Mouse (Mus musculus) small intestine, adult 2 months (tissue): Measurements from ENCODE around the gene Tcaim. TPM values are rescaled to one million over a fixed set of nuclear protein-coding genes. Genes with fewer than 3 reads are reported as not detected.

Experiments used
- H3K27ac ChIP-seq: fragments of 200-500 bp; 2 replicates; pipeline ENCODE4 v1.5.1; 2012; ENCODE audit warnings: low read depth, low read length, control low read depth, inconsistent platforms; ENCODE audit not compliant: insufficient read depth
- H3K27me3 ChIP-seq: fragments of 200-500 bp; 2 replicates; pipeline ENCODE4 v1.6.1; 2012; ENCODE audit warnings: mild to moderate bottlenecking, moderate library complexity, low read length, inconsistent platforms; ENCODE audit not compliant: control insufficient read depth, insufficient read depth
- H3K36me3 ChIP-seq: fragments of 200-500 bp; 2 replicates; pipeline ENCODE4 v1.6.1; 2012; ENCODE audit warnings: mild to moderate bottlenecking, low read length, control low read depth, inconsistent platforms; ENCODE audit not compliant: control insufficient read depth, insufficient read depth
- H3K4me1 ChIP-seq: fragments of 200-500 bp; 2 replicates; pipeline ENCODE4 v1.6.1; 2012; ENCODE audit warnings: low read length, inconsistent platforms, mixed read lengths; ENCODE audit not compliant: control insufficient read depth, insufficient read depth, insufficient read length
- H3K4me3 ChIP-seq: fragments of 200-500 bp; 2 replicates; pipeline ENCODE4 v1.5.1; 2012; ENCODE audit warnings: low read depth, mild to moderate bottlenecking, control low read depth, inconsistent platforms, low read length, moderate library complexity
- CTCF ChIP-seq: fragments of 200-500 bp; IDR thresholded peaks from 2 replicates; pipeline ENCODE4 v1.5.1; 2012; ENCODE audit warnings: low read depth, mild to moderate bottlenecking, control low read depth, inconsistent platforms, low read length, moderate library complexity, mixed read lengths; ENCODE audit not compliant: insufficient replicate concordance, insufficient read length; ENCODE audit errors: extremely low read depth
- POLR2A ChIP-seq: fragments of 200-500 bp; IDR thresholded peaks from 2 replicates; pipeline ENCODE4 v1.6.1; 2012; ENCODE audit warnings: low read depth, mild to moderate bottlenecking, control low read depth, inconsistent platforms, low read length, moderate library complexity
- WGBS: fragments of 180-500 bp; shearing (Covaris S2); methylation state at CpG from one replicate; pipeline ENCODE4 v1.1.7; 2018; 5-methylcytosine and 5-hydroxymethylcytosine counted together
- polyA plus RNA-seq: library from polyadenylated mRNA; depleted of rRNA; stranded (reverse); fragments of >200 nt; gene quantifications from 2 replicates; pipeline ENCODE4 v1.2.3, GENCODE M21; 2012; rRNA removed

The Tcaim gene
- polyA plus RNA-seq, 1 experiment: 0.79 TPM

- Histone ChIP-seq H3K4me1 (peaks cover 2% of the 10 kb centered on the region; the same call in 1 of the 2 replicates), H3K4me3 (peak within 1 kb of the TSS; percentile 99), H3K27me3 (no peaks in the 10 kb centered on the region), H3K27ac (peak within 1 kb of the TSS; percentile 80), H3K36me3 (peaks cover 13% of the 10 kb centered on the region)
- WGBS: under 1% methylated on average over 34 of the region's 34 CpGs
- peak; percentile 69 for TF ChIP-seq POLR2A
- TF ChIP-seq CTCF: no peak
These were observed 60.4 kb downstream of the Tcaim start, which contains the start of gene Zfp445 for GRCm38 (mm10) chr9:122865697-122866166. Zfp445 (minus strand) TSS chr9:122866006.

- H3K27ac ChIP-seq: no peak overlapping the region
- H3K36me3 ChIP-seq: peaks cover 8% of the 10 kb centered on the region
- peak overlapping the region; percentile 99 for H3K4me3 ChIP-seq
- 44% methylated on average over 4 of the region's 4 CpGs for WGBS
- no peaks in the 10 kb centered on the region for H3K27me3 ChIP-seq
- TF ChIP-seq POLR2A: no peak
- no peak for TF ChIP-seq CTCF
- H3K4me1 ChIP-seq: peaks cover 2% of the 10 kb centered on the region; the same call in 1 of the 2 replicates
These were observed 60.9 kb downstream of the Tcaim start for GRCm38 (mm10) chr9:122866192-122866591.

- 84% methylated on average over 4 of the region's 4 CpGs for WGBS
- no peaks in the 10 kb centered on the region for H3K4me1 ChIP-seq
These were observed 67.3 kb downstream of the Tcaim start for GRCm38 (mm10) chr9:122872595-122872994.

GRCm38 (mm10) chr9:122874653-122875052 lies 69.3 kb downstream of the Tcaim start:
- 26% methylated on average over 1 of the region's 1 CpGs for WGBS
- no peak overlapping the region for H3K4me3 ChIP-seq
- no peaks in the 10 kb centered on the region for H3K4me1 ChIP-seq
- no peaks in the 10 kb centered on the region for H3K36me3 ChIP-seq
- no peaks in the 10 kb centered on the region for H3K27me3 ChIP-seq
- no peak for TF ChIP-seq CTCF
- no peak for TF ChIP-seq POLR2A
- no peak overlapping the region for H3K27ac ChIP-seq

More at GRCm38 (mm10) chr9:122872595-122872994, 67.3 kb downstream of the Tcaim start:
- H3K4me3 ChIP-seq: no peak overlapping the region
- no peaks in the 10 kb centered on the region for H3K27me3 ChIP-seq
- H3K27ac ChIP-seq: no peak overlapping the region
- H3K36me3 ChIP-seq: no peaks in the 10 kb centered on the region
- TF ChIP-seq POLR2A: no peak
- no peak for TF ChIP-seq CTCF

- Histone ChIP-seq H3K27me3 (no peaks in the 10 kb centered on the region), H3K36me3 (no peaks in the 10 kb centered on the region), H3K4me1 (no peaks in the 10 kb centered on the region), H3K4me3 (no peak overlapping the region), H3K27ac (no peak overlapping the region)
- TF ChIP-seq POLR2A: no peak
- TF ChIP-seq CTCF: no peak
- WGBS: 87% methylated on average over 2 of the region's 2 CpGs
These were observed 69.8 kb downstream of the Tcaim start for GRCm38 (mm10) chr9:122875145-122875544.

GRCm38 (mm10) chr9:122885385-122885784 lies 80.0 kb downstream of the Tcaim start, which contains the start of gene Zkscan7:
Zkscan7 (plus strand) TSS chr9:122885685.
- H3K27ac ChIP-seq: no peak within 1 kb of the TSS
- peaks cover 2% of the 10 kb centered on the region; the same call in 1 of the 2 replicates for H3K4me1 ChIP-seq
- no peak within 1 kb of the TSS for H3K4me3 ChIP-seq
- peaks cover 2% of the 10 kb centered on the region; the same call in 1 of the 2 replicates for H3K27me3 ChIP-seq
- no peak for TF ChIP-seq POLR2A
- TF ChIP-seq CTCF: no peak
- WGBS: 90% methylated on average over 3 of the region's 3 CpGs
- H3K36me3 ChIP-seq: no peaks in the 10 kb centered on the region; the same call in 1 of the 2 replicates

Other genes starting within 250 kb of the Tcaim start
- not detected in 2 replicates for gene Topaz1, start 58.2 kb upstream of the Tcaim start, polyA plus RNA-seq
- gene Gm35549, start 38.5 kb downstream of the Tcaim start, polyA plus RNA-seq: not detected in 2 replicates
- 3.7 and 9.2 TPM in 2 replicates for gene Zfp445, start 60.5 kb downstream of the Tcaim start, polyA plus RNA-seq
- 1.0 and 1.9 TPM in 2 replicates for gene Zkscan7, start 80.1 kb downstream of the Tcaim start, polyA plus RNA-seq
- 0.19 and 0.46 TPM in 2 replicates for gene Zfp105, start 117.5 kb downstream of the Tcaim start, polyA plus RNA-seq
- gene 1110059G10Rik, start 145.5 kb downstream of the Tcaim start, polyA plus RNA-seq: 0.22 and 1.5 TPM in 2 replicates
- gene Kif15, start 145.5 kb downstream of the Tcaim start, polyA plus RNA-seq: 1.4 and 2.6 TPM in 2 replicates
- 7.1 and 7.6 TPM in 2 replicates for gene Tmem42, start 215.8 kb downstream of the Tcaim start, polyA plus RNA-seq
- gene Tgm4, start 229.2 kb downstream of the Tcaim start, polyA plus RNA-seq: not detected in 2 replicates